Mouse (Mus musculus): ENCODE data around the gene Myzap.

GRCm38 (mm10) chr9:71571150-71571633 is 21.0 kb downstream of the Myzap start:
- no peak for TF ChIP-seq CTCF (IDR thresholded peaks at IDR 0.05; ENCODE audit: control insufficient read depth, insufficient read depth, low read length)
- no peak for TF ChIP-seq POLR2A (IDR thresholded peaks at IDR 0.05; ENCODE audit: borderline replicate concordance, control insufficient read depth, low read depth, low read length)

All from bone marrow, adult 2 months (tissue).